Mouse (Mus musculus) brain, embryonic 14.5 days (tissue): ENCODE measurements around the gene BC016579. TPM values are rescaled to one million over a fixed set of nuclear protein-coding genes. Genes with fewer than 3 reads are reported as not detected.
A peak's percentile ranks its signal among the peaks of the same experiment; 100 is the strongest.

Experiments
- DNase-seq: peaks from one replicate; pipeline ENCODE4 v3.0.0-alpha.2; 2011; ENCODE audit warnings: low read depth
- CTCF ChIP-seq: fragments of 200-500 bp; IDR thresholded peaks from 2 replicates; pipeline ENCODE4 v1.5.1; 2012; ENCODE audit warnings: inconsistent platforms, mild to moderate bottlenecking, moderate library complexity, borderline replicate concordance; ENCODE audit not compliant: insufficient read depth, insufficient read length; ENCODE audit errors: extremely low read depth
- POLR2A ChIP-seq: fragments of 200-500 bp; IDR thresholded peaks from 2 replicates; pipeline ENCODE4 v1.6.1; 2012; ENCODE audit warnings: mild to moderate bottlenecking, inconsistent platforms, borderline replicate concordance; ENCODE audit not compliant: poor library complexity, insufficient read depth, insufficient read length, severe bottlenecking; ENCODE audit errors: extremely low read depth
- polyA plus RNA-seq: library from polyadenylated mRNA; depleted of rRNA; stranded (reverse); fragments of >200 nt; gene quantifications from 2 replicates; pipeline ENCODE4 v1.2.3, GENCODE M21; 2012; rRNA removed

Gene BC016579
- polyA plus RNA-seq = 0.22 and 0.30 TPM in 2 replicates

DNA sequence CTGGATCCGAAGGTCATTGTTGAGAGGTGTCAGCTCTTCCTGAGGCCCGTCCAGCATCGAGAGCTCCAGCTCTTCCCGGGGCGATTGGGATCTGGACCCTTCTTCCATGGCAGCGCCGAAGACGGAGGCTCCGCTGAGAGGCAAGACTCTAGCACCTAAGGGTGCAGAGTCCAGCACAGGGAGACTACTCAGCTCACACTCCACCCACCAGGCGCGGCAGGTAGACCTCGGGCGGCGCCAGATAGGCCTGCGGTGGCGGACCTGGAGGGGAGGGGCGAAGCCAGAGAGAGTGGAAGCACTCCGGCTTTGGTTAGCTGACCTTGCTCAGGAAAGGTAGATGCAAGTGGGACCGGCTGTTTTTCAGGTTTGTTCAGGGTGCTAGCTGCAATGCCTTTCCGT, at the start of gene BC016579:
Gene BC016579 (minus strand): TSS at position 135 of the 399 bp plus-strand sequence.
- TF ChIP-seq CTCF = no peak
- no peak for TF ChIP-seq POLR2A
- DNase-seq = no peak

DNA sequence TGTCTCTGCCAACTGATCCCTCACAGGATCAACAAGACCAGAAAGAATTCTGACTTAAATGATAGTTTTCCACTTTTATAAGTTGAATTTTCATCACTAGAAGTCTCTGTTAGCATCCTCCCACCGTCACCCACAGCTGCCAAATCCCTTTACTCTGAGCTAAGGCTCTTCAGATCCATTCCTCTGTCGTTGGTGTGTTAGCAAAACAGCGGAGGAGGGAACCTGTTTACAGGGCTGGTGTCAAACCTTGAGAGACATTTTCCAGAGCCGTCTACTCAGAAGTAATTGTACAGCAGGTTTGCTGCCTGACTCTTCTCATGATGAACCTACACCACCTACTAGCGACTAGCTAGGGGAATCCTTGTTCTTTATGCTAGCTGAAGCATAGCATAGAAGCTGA, 45.4 kb upstream of the BC016579 start:
- TF ChIP-seq POLR2A = no peak
- TF ChIP-seq CTCF = no peak
- no peak for DNase-seq

DNA sequence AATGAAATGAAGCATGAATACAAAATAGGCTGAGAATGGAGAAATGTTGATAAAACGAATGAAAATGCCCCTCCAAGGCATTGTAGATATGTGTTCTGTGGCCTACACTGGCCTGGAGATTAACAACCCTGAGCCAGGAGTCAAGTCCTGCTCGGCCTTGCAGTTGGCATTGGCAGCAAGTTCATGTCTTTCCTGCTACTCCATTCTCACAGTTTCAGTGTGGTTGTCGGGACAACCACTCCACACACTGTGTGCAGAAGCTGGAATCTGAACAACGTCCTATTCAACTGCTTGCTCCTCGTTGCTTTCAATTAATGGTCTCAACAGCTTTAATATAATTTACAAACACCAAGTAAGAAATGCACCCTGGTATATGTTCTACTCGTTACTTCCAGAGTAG, 44.1 kb upstream of the BC016579 start:
- DNase-seq = peak; percentile 55
- TF ChIP-seq CTCF (no peak), POLR2A (no peak)

DNA sequence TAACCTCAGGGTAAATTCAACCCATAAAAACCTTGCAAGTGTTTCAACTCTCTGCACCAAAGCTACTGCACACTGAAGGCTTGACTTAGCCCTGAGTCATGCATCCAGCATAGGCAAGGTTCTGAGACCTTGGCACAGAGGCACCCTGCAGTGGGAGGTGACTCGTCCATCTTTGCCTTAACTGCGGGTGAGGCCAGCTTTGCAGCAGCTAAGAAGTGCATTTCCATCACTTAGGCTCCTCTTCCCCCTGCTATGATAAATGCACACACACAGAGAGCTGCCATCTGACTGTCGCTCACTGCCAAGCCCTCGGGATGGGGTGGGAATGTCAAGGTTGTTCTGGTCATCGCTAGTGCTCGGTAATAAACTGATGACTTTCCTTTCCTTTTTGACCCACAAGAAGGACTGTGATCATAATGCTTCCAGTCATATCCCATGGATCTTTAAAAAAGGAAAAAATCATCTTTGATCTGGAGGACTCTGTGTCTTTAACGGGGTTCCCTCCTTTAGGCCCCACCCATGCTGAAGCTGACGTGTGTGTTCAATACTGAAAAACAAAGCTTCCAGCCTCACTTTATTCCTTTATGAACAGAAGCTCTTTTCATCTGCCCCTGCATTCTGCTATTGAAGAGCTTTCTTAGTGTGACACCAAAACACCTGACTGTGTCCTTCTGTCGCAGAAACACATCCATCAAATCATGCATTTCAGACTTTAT, 41.7 kb upstream of the BC016579 start:
- TF ChIP-seq POLR2A (no peak), CTCF (no peak)
- DNase-seq = no peak

DNA sequence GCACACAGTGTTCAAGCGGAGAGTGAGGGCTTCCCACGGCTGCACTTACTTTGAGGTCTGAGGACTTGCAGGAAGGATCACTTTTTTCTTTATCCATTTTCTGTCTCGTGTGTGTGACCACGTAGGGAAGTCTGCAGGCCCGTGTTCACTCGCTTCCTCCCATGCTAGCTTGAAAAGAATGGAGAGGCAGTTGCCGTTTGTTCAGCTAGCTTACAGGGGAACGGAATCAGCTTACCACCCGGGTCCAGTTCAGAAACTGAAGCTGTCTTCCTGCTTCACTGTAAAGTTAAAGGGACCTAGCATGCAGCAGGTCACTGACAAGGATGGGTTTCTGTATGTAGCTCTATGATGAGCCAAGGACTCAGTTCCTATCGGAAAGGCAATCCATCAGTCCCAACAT, 39.7 kb upstream of the BC016579 start, which contains the start of gene Tmprss7:
Gene Tmprss7 (minus strand): TSS at position 101 of the 400 bp plus-strand sequence.
- TF ChIP-seq CTCF (no peak), POLR2A (no peak)
- DNase-seq = no peak

DNA sequence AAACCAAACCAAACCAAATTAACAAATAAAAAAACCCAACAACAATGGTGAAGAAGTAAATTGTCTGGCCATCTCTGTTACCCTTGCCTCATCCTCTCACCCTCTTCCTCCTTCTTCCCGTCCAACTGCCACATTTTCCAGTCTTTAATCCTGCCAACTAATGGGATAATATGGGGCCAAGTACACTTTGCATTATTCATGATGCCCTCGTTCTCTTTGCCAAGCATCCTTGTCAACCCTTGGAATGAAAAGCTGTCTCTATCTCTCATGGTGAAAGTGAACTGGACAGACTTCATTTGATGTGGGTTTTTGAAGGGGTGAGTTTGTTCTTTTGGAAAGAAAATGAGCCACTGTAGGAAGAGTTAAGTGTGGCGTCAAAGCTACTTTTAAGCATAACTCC, 39.0 kb upstream of the BC016579 start:
- TF ChIP-seq CTCF (no peak), POLR2A (no peak)
- DNase-seq = peak; percentile 75

DNA sequence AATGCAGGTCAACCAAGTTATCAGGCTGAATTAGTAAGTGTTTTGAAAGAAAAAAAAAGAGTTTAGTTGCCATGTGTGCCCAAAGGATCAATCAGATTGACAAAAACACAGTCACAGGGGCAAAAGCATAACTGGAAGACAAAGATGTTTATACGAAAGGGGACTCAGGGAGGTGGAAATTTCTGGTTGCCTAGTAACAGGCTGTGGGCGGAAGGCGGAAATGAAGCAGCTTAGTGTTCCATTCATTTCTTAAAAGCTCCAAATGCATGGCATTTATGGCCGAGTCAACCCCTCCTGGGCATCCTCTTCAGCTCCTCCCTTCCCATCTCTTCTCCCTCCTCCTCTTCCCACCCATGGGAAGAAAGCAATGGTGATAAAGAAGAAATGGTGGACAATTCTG, 36.3 kb upstream of the BC016579 start:
- DNase-seq = peak; percentile 86

DNA sequence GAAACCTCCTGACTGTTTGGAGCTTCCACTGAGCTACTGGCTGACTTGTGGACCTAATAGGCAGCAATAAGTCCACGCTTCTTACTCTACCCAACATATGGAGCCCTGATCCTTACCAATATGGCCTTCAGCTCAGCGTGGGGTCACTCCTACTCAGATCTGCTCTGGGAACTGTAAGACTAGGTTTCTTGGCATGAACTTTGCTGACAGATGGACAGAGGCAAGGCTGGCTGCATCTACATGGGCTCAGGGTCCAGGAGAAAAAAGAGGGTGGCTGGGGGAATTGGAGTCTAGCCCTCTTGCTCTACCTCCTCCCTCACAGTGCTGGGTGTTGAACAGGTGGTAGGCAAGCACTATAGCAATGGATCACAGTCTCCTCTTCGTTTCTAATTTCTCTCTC, 33.0 kb upstream of the BC016579 start:
- no peak for DNase-seq
- no peak for TF ChIP-seq POLR2A
- no peak for TF ChIP-seq CTCF

More for the DNA sequence above, 36.3 kb upstream of the BC016579 start:
- TF ChIP-seq POLR2A = no peak
- no peak for TF ChIP-seq CTCF

DNA sequence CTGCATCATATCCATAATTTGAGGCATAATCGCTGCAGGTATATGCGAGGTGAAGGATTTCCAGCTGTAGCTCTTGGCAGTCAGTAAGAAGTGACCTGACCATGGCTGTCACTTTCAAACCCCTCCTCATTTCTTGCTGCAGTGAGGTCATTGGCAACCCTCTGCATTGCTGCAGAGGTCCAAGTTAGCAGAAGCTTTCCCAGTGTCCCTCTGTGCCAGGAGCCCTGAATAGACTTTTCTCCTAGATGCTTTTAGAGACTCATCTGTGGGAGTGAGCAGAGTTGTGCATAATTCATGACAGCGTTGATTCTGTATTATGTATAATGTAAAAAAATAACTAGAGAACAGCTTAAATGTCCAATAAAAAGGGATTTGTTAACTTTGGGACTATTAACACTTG, 31.4 kb upstream of the BC016579 start:
- DNase-seq = no peak
- TF ChIP-seq CTCF (no peak), POLR2A (no peak)

DNA sequence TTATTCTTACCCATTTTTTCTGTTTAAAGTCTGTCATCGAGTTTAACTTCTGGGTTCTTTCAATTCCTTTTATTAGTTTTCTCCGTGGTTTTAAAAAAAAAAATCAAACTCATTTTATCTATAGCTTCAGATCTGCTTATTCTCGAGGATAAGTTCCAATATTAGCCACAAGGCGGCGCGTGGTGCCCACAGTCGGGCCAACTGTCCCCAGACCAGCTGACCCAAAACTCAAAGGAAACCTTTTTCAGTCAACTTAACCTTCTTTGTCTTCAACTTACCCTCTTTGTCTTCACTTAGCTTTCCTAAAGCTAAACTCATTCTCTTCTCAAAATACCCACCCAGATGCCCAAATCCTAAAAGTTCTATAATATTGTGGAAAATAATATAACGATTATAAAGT, 30.9 kb upstream of the BC016579 start:
- peak; percentile 85 for TF ChIP-seq CTCF
- TF ChIP-seq POLR2A = no peak
- peak; percentile 72 for DNase-seq

DNA sequence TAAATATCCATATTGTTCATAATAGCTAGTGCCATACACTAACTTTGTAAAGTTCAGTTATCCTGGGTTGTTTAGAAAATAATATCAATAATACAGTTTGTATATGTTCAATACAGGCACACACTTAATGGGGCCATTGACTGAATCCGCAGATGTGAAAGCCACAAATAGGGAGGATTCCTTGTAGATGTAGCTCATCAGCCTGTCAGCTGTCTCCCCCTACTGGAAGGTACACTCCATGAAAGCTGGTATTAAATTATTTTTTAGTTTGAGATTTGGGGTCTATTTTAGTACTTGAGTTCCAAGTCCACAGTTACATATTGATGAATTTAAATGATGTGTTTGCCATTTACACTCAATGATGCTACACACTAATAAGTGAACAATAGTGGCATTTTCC, 22.6 kb upstream of the BC016579 start:
- DNase-seq = peak; percentile 53
- TF ChIP-seq POLR2A (no peak), CTCF (peak; percentile 44; the same call in 1 of the 2 replicates)

DNA sequence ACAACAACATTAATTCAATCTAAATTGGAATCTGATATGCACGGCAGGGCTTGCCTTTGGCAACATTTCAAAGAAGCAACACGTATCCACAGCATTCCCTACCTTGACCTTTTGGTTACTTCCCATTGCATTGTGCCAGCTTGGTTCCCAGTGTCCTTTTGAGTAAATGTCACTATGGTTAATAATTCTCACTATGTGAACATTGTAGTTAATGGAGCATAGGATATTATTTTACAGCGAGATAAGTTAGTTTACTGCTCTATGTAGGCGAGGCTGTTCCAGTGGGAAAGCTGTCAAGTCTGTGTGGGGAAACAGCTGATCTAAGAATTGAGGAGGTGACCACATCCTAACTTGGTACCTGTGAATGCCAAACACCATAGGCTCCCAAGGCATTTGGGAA, 16.1 kb upstream of the BC016579 start:
- no peak for DNase-seq
- TF ChIP-seq POLR2A = no peak
- TF ChIP-seq CTCF = no peak
